Mouse (Mus musculus): ENCODE data around the gene Creb3. TPM values are rescaled to one million over a fixed set of nuclear protein-coding genes. Genes with fewer than 3 reads are reported as not detected.

Gene Creb3
- polyA plus RNA-seq, 1 experiment from 2014 or later, result 20.6 TPM

DNA sequence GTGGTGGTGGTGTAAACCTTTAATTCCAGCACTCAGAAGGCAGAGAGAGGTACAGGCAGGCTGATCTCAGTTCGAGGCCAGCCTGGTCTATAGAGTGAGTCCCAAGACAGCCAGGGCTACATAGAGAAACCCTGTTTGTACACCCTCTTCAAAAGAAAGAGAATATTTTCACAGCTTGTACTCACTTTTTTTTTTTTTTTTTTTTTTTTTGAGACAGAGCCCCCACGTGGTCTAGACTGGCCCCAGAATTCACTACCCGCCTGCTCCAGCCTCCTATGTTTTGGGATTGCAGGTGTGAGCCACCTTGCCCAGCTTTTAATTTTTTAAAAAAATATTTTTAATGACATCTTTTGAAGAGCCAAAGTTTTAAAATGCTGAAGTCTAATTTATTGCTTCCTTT, 42.0 kb downstream of the Creb3 start:
- WGBS (ENCODE audit: insufficient replicate concordance), result 55% methylated on average over 3 of the region's 3 CpGs
- Histone ChIP-seq H3K4me1 (replicated peaks) (peaks cover 76% of the 10 kb centered on the region), H3K27me3 (no peaks in the 10 kb centered on the region), H3K27ac (peak overlapping the region; percentile 92), H3K9ac (no peak overlapping the region), H3K4me3 (replicated peaks) (no peak overlapping the region), H3K36me3 (no peaks in the 10 kb centered on the region), H3K4me2 (no peak overlapping the region; the same call in 1 of the 2 replicates), H3K9me3 (replicated peaks) (no peaks in the 10 kb centered on the region)
- no peak for ATAC-seq (ENCODE audit: low read depth)
- DNase-seq, result no peak

DNA sequence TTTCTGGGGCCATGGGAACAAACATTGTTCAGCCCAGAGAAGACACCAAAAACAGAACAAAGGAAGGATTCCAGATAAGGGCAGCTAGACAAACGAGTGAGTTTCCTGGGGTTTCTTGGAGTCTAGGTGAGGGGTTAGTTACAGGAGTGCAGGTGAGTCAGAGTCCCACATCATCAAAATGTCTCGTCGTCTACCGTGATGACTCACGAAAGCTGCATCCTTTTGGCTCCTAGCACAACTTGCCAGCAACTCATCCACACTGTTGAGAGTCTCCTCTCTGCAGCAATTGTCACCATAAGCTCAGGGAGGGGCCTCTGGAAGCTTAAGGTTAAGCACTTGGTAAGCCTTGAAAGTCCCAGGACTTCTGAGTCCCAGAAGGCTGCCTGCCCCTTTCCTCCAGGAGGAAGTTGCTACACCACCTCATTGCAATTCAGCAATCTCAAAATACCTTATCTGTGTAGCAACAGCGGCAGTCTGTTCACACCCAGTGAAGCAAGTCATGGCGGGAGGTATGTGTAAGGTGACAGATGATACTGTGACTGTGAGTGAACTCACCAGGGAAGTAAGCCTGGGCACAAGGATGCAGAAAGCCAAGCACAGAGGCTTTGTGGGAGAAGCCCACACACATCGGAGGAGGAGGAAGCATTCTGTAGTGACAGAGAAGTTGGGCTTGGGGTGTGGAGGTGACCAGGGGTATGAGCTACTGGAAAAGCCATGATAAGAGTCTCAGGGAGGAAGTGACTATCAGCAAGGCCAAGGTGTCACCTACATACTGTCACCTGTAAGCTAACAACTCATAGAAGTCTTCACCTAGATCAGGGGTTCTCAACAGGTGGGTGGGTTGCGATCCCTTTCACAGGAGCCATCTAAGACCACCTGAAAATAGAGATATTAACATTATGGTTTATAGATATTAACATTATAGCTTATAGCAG, 42.9 kb downstream of the Creb3 start:
- peak overlapping the region; percentile 92 for H3K27ac ChIP-seq
- no peaks in the 10 kb centered on the region for H3K27me3 ChIP-seq
- no peaks in the 10 kb centered on the region for H3K9me3 ChIP-seq (replicated peaks)
- H3K4me3 ChIP-seq (replicated peaks), result peak overlapping the region; percentile 25
- peak overlapping the region; percentile 62 for H3K9ac ChIP-seq
- DNase-seq (peak; percentile 75), ATAC-seq (ENCODE audit: low read depth) (peak; percentile 98)
- no peaks in the 10 kb centered on the region for H3K36me3 ChIP-seq
- WGBS (ENCODE audit: insufficient replicate concordance), result 34% methylated on average over 9 of the region's 9 CpGs
- H3K4me2 ChIP-seq, result peak overlapping the region; percentile 64
- peaks cover 67% of the 10 kb centered on the region for H3K4me1 ChIP-seq (replicated peaks)

DNA sequence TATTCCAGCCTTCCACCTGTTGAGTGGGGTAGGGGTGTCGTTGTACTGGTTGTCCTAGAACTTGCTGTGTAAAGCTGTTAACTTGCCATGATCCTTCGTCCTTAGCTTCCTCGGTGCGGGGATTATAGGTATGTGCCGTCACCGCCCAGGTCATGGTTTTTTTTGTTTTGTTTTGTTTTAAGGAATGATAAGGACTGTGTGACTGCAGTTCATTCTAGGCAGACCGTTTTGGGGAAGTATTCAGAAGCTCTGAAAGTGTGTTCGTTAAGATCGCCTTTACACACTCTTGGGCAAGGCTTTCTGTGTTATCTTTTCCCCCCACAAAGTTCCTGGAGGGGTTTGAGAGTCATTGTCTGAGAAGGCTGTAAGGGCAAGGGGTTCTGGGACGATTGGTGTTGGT, 50.4 kb downstream of the Creb3 start:
- no peak for DNase-seq
- WGBS (ENCODE audit: insufficient replicate concordance), result 10% methylated on average over 10 of the region's 10 CpGs
- Histone ChIP-seq H3K4me1 (replicated peaks) (peaks cover 30% of the 10 kb centered on the region), H3K9ac (peak overlapping the region; percentile 42; the same call in 1 of the 2 replicates), H3K36me3 (no peaks in the 10 kb centered on the region), H3K4me3 (replicated peaks) (no peak overlapping the region; the same call in 1 of the 2 replicates), H3K27ac (peak overlapping the region; percentile 75), H3K27me3 (no peaks in the 10 kb centered on the region), H3K9me3 (replicated peaks) (no peaks in the 10 kb centered on the region), H3K4me2 (peak overlapping the region; percentile 54)
- ATAC-seq (ENCODE audit: low read depth), result peak; percentile 87

DNA sequence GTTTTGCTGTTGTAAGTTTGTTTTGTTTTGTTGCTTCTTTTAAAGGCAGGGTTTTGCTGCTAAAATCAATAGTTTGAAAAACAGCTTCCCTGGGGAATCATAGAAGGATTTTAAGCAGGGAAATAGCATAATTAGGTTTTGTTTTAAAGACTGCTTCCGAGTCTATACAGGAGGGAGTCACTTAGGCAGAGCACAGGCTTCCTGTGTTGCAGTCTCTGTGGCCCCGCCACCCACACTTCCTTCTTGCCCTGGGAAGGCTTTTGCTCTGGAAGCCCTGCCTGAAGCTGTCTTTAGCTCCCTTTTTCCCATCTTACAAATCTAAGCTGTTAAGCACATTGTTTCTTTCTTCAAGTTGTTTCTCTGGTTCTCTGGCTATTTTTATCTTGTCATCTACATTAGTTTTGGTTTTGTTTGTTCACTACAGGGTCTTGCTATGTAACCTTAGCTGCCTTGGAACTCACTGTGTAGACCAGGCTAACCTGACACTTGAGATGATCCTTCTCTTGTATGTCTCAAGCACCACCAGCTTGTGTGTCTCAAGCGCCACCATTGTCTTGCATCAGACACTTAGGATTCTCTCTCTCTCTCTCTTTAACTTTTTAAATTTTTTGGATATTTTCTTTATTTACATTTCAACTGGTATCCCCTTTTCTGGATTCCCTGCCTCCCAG, 51.1 kb downstream of the Creb3 start:
- Histone ChIP-seq H3K27ac (peak overlapping the region; percentile 75), H3K9ac (peak overlapping the region; percentile 41; the same call in 1 of the 2 replicates), H3K27me3 (no peaks in the 10 kb centered on the region), H3K4me3 (replicated peaks) (no peak overlapping the region), H3K4me1 (replicated peaks) (peaks cover 27% of the 10 kb centered on the region), H3K4me2 (peak overlapping the region; percentile 54), H3K36me3 (no peaks in the 10 kb centered on the region), H3K9me3 (replicated peaks) (no peaks in the 10 kb centered on the region)
- ATAC-seq (ENCODE audit: low read depth) (peak; percentile 81), DNase-seq (no peak)
- 32% methylated on average over 3 of the region's 3 CpGs for WGBS (ENCODE audit: insufficient replicate concordance)

Other genes with a start within 250 kb of the Creb3 start
- 0.75 and 0.82 TPM in 2 replicates for gene Rusc2, start 180.4 kb upstream of the Creb3 start, polyA plus RNA-seq (2015; fragmentation: Nextera tagmentation; extraction: Ambion mirVana)
- gene Fam166b, start 133.2 kb upstream of the Creb3 start, polyA plus RNA-seq (2015; fragmentation: Nextera tagmentation; extraction: Ambion mirVana), result not detected in 2 replicates
- gene Tesk1, start 120.4 kb upstream of the Creb3 start, polyA plus RNA-seq (2015; fragmentation: Nextera tagmentation; extraction: Ambion mirVana), result 0.95 and 0.98 TPM in 2 replicates
- 0.48 and 0.70 TPM in 2 replicates for gene Cd72, start 107.7 kb upstream of the Creb3 start, polyA plus RNA-seq (2015; fragmentation: Nextera tagmentation; extraction: Ambion mirVana)
- not detected in 2 replicates for gene Sit1, start 78.6 kb upstream of the Creb3 start, polyA plus RNA-seq (2015; fragmentation: Nextera tagmentation; extraction: Ambion mirVana)
- gene Ccdc107, start 69.4 kb upstream of the Creb3 start, polyA plus RNA-seq (2015; fragmentation: Nextera tagmentation; extraction: Ambion mirVana), result 34.2 and 34.3 TPM in 2 replicates
- 29.4 and 35.8 TPM in 2 replicates for gene Arhgef39, start 62.6 kb upstream of the Creb3 start, polyA plus RNA-seq (2015; fragmentation: Nextera tagmentation; extraction: Ambion mirVana)
- gene Car9, start 55.4 kb upstream of the Creb3 start, polyA plus RNA-seq (2015; fragmentation: Nextera tagmentation; extraction: Ambion mirVana), result 0.85 and 1.0 TPM in 2 replicates
- gene Tpm2, start 38.6 kb upstream of the Creb3 start, polyA plus RNA-seq (2015; fragmentation: Nextera tagmentation; extraction: Ambion mirVana), result 28.8 and 31.9 TPM in 2 replicates
- gene Tln1, start 359 bp downstream of the Creb3 start, polyA plus RNA-seq (2015; fragmentation: Nextera tagmentation; extraction: Ambion mirVana), result 38.6 and 42.4 TPM in 2 replicates
- 13.8 and 15.1 TPM in 2 replicates for gene Rgp1, start 16.4 kb downstream of the Creb3 start, polyA plus RNA-seq (2015; fragmentation: Nextera tagmentation; extraction: Ambion mirVana)
- 16.5 and 18.1 TPM in 2 replicates for gene Gba2, start 16.5 kb downstream of the Creb3 start, polyA plus RNA-seq (2015; fragmentation: Nextera tagmentation; extraction: Ambion mirVana)
- gene Msmp, start 22.2 kb downstream of the Creb3 start, polyA plus RNA-seq (2015; fragmentation: Nextera tagmentation; extraction: Ambion mirVana), result 0.60 TPM in 1 of 2 replicates, not detected in the other
- 0.80 and 0.89 TPM in 2 replicates for gene Npr2, start 69.6 kb downstream of the Creb3 start, polyA plus RNA-seq (2015; fragmentation: Nextera tagmentation; extraction: Ambion mirVana)
- gene Spag8, start 91.3 kb downstream of the Creb3 start, polyA plus RNA-seq (2015; fragmentation: Nextera tagmentation; extraction: Ambion mirVana), result 0.10 and 0.12 TPM in 2 replicates
- gene Hint2, start 94.1 kb downstream of the Creb3 start, polyA plus RNA-seq (2015; fragmentation: Nextera tagmentation; extraction: Ambion mirVana), result 66.4 and 66.9 TPM in 2 replicates
- gene Tmem8b, start 106.6 kb downstream of the Creb3 start, polyA plus RNA-seq (2015; fragmentation: Nextera tagmentation; extraction: Ambion mirVana), result 0.19 and 0.23 TPM in 2 replicates
- 1.3 and 1.8 TPM in 2 replicates for gene Fam221b, start 106.8 kb downstream of the Creb3 start, polyA plus RNA-seq (2015; fragmentation: Nextera tagmentation; extraction: Ambion mirVana)
- gene Olfr70, start 138.5 kb downstream of the Creb3 start, polyA plus RNA-seq (2015; fragmentation: Nextera tagmentation; extraction: Ambion mirVana), result not detected in 2 replicates
- not detected in 2 replicates for gene Olfr71, start 147.9 kb downstream of the Creb3 start, polyA plus RNA-seq (2015; fragmentation: Nextera tagmentation; extraction: Ambion mirVana)
- 0.09 and 0.17 TPM in 2 replicates for gene Hrct1, start 164.9 kb downstream of the Creb3 start, polyA plus RNA-seq (2015; fragmentation: Nextera tagmentation; extraction: Ambion mirVana)
- not detected in 2 replicates for gene Spaar, start 167.7 kb downstream of the Creb3 start, polyA plus RNA-seq (2015; fragmentation: Nextera tagmentation; extraction: Ambion mirVana)
- gene Olfr159, start 208.7 kb downstream of the Creb3 start, polyA plus RNA-seq (2015; fragmentation: Nextera tagmentation; extraction: Ambion mirVana), result not detected in 2 replicates

Data from liver, embryonic 13.5 days (tissue).